Mouse (Mus musculus): ENCODE results near the gene Gsta4.

DNA sequence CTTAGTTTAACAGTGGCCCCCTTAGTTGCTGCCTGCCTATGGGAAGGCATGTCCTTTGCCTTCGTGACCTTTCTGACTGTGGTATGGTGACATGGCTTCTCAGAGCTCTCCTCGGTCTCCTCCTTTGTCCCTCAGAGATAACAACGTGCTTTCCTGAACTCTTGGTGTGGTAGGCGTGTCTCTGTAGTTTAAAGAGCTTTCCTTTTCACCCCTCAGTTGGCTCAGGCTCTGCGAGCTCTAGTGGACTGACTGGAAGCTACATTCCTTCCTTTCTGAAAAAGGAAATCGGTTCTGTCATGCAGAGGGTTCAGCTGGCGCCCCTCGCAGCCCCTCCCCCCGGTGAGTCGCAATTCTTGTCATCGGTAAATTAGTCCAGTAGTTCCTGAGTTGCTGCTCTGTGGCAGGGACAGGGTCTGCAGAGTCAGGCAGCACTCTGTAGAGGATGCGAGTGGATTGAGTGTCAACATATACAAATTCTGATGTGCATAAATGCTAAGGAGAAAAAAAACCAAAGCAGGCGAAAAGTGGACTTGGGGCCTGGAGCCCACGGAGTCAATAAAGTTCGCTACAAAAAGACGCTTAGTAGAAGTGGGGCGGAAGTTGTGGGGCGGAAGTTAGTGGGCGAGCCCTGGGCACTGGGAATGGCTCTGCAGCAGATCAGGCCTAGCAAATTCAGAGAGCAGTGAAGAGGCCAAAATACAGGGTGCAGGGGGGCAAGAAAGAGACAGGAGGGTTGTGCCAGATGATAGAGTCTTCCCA is 15.7 kb upstream of the Gsta4 start:
- no peak for TF ChIP-seq CTCF (IDR thresholded peaks at IDR 0.05; ENCODE audit: control insufficient read depth, insufficient read depth, insufficient read length)
- no peak for TF ChIP-seq CEBPB (IDR thresholded peaks at IDR 0.05; ENCODE audit: low read depth)
- TF ChIP-seq MYOG (IDR thresholded peaks at IDR 0.05; ENCODE audit: control insufficient read depth, extremely low read depth, insufficient read length) = no peak
- no peak for TF ChIP-seq USF1 (IDR thresholded peaks at IDR 0.05; ENCODE audit: low read depth)
- no peak for TF ChIP-seq FOSL1 (IDR thresholded peaks at IDR 0.05; ENCODE audit: insufficient read depth, low read length, poor library complexity, severe bottlenecking)
- TF ChIP-seq MYOD1 (IDR thresholded peaks at IDR 0.05; ENCODE audit: control insufficient read depth, insufficient read length, low read depth) = no peak
- no peak for TF ChIP-seq MAX (IDR thresholded peaks at IDR 0.05)
